Mouse (Mus musculus) hindbrain, embryonic 11.5 days (tissue): ENCODE measurements around the gene Cs. TPM values are rescaled to one million over a fixed set of nuclear protein-coding genes. Genes with fewer than 3 reads are reported as not detected.

Experiments used
- ATAC-seq: fragments of 200-750 bp; cut with Nextera tagmentation; 2 replicates; pipeline ENCODE4 v1.8.0; 2017; ENCODE audit warnings: mild to moderate bottlenecking, moderate TSS enrichment, moderate library complexity; ENCODE audit not compliant: low FRiP score
- DNase-seq: peaks from one replicate; pipeline ENCODE4 v3.0.0-alpha.2; 2015; ENCODE audit warnings: low spot score
- H3K27ac ChIP-seq: fragments of 300-500 bp; sonication (generic); 2 replicates; pipeline ENCODE4 v1.5.1; 2014; ENCODE audit warnings: mild to moderate bottlenecking, low read depth, low read length
- H3K27me3 ChIP-seq: fragments of 300-500 bp; sonication (generic); 2 replicates; pipeline ENCODE4 v1.6.1; 2014; ENCODE audit warnings: mild to moderate bottlenecking, low read length, moderate library complexity, mixed read lengths; ENCODE audit not compliant: control insufficient read depth, insufficient read depth
- H3K36me3 ChIP-seq: fragments of 300-500 bp; sonication (generic); 2 replicates; pipeline ENCODE4 v1.6.1; 2014; ENCODE audit warnings: mild to moderate bottlenecking, low read length, moderate library complexity, mixed read lengths; ENCODE audit not compliant: control insufficient read depth, insufficient read depth
- H3K4me1 ChIP-seq: fragments of 300-500 bp; sonication (generic); replicated peaks from 2 replicates; pipeline ENCODE4 v1.6.1; 2014; ENCODE audit warnings: low read length, mixed read lengths; ENCODE audit not compliant: control insufficient read depth, insufficient read depth
- H3K4me2 ChIP-seq: fragments of 300-500 bp; sonication (generic); replicated peaks from 2 replicates; pipeline ENCODE4 v1.6.1; 2014; ENCODE audit warnings: mild to moderate bottlenecking, low read depth, low read length
- H3K4me3 ChIP-seq: fragments of 300-500 bp; sonication (generic); 2 replicates; pipeline ENCODE4 v1.5.1; 2014; ENCODE audit warnings: low read depth, low read length
- H3K9ac ChIP-seq: fragments of 300-500 bp; sonication (generic); 2 replicates; pipeline ENCODE4 v1.6.1; 2014; ENCODE audit warnings: low read depth, low read length
- H3K9me3 ChIP-seq: fragments of 300-500 bp; sonication (generic); 2 replicates; pipeline ENCODE4 v1.6.1; 2016; ENCODE audit warnings: low read length; ENCODE audit not compliant: control insufficient read depth
- WGBS: fragments of 180-500 bp; shearing (Covaris S2); extraction: QIAGEN DNeasy Blood & Tissue Kit; methylation state at CpG from one replicate; pipeline ENCODE4 v1.1.7; 2014; 5-methylcytosine and 5-hydroxymethylcytosine counted together
- polyA plus RNA-seq: library from polyadenylated mRNA; unstranded; fragments of >200 nt; fragmentation: Nextera tagmentation; extraction: Ambion mirVana; gene quantifications from 2 replicates; pipeline ENCODE4 v1.2.1, GENCODE M21; 2014

The Cs gene
- polyA plus RNA-seq, 1 experiment from 2014 or later, result 242 TPM

GRCm38 (mm10) chr10:128382482-128382881 lies 44.9 kb downstream of the Cs start:
- Histone ChIP-seq H3K4me2 (no peak overlapping the region), H3K27me3 (no peaks in the 10 kb centered on the region), H3K27ac (no peak overlapping the region), H3K9me3 (no peaks in the 10 kb centered on the region), H3K9ac (no peak overlapping the region), H3K36me3 (peaks cover 18% of the 10 kb centered on the region), H3K4me1 (peaks cover 2% of the 10 kb centered on the region; the same call in 1 of the 2 replicates), H3K4me3 (no peak overlapping the region)
- DNase-seq, result no peak
- ATAC-seq, result no peak
- 86% methylated on average over 8 of the region's 8 CpGs for WGBS

- 93% methylated on average over 7 of the region's 7 CpGs for WGBS
- no peak for DNase-seq
- no peak overlapping the region for H3K4me2 ChIP-seq
- no peaks in the 10 kb centered on the region for H3K4me1 ChIP-seq
- no peaks in the 10 kb centered on the region for H3K27me3 ChIP-seq
- no peaks in the 10 kb centered on the region for H3K9me3 ChIP-seq
- no peak overlapping the region for H3K27ac ChIP-seq
- no peak overlapping the region for H3K9ac ChIP-seq
- H3K4me3 ChIP-seq, result no peak overlapping the region
- peaks cover 38% of the 10 kb centered on the region for H3K36me3 ChIP-seq
- 0 out of 2 replicates have a peak, but pooled peaks have one; percentile 25 for ATAC-seq
Measured at GRCm38 (mm10) chr10:128385902-128386301, 48.4 kb downstream of the Cs start.

GRCm38 (mm10) chr10:128388941-128389340 lies 51.4 kb downstream of the Cs start:
- Histone ChIP-seq H3K9ac (no peak overlapping the region), H3K27ac (no peak overlapping the region), H3K9me3 (no peaks in the 10 kb centered on the region), H3K4me2 (no peak overlapping the region), H3K36me3 (peaks cover 29% of the 10 kb centered on the region), H3K4me1 (no peaks in the 10 kb centered on the region), H3K27me3 (no peaks in the 10 kb centered on the region), H3K4me3 (no peak overlapping the region)
- WGBS, result 91% methylated on average over 14 of the region's 14 CpGs
- ATAC-seq (no peak), DNase-seq (no peak)

- no peak for DNase-seq
- H3K27me3 ChIP-seq, result no peaks in the 10 kb centered on the region
- no peak overlapping the region for H3K27ac ChIP-seq
- H3K36me3 ChIP-seq, result peaks cover 30% of the 10 kb centered on the region
- no peaks in the 10 kb centered on the region for H3K9me3 ChIP-seq
- ATAC-seq, result no peak
- WGBS, result 83% methylated on average over 6 of the region's 6 CpGs
- no peaks in the 10 kb centered on the region for H3K4me1 ChIP-seq
- H3K4me3 ChIP-seq, result no peak overlapping the region
- H3K4me2 ChIP-seq, result no peak overlapping the region
- no peak overlapping the region for H3K9ac ChIP-seq
Measured at GRCm38 (mm10) chr10:128389570-128389969, 52.0 kb downstream of the Cs start.

- no peaks in the 10 kb centered on the region; the same call in 1 of the 2 replicates for H3K4me1 ChIP-seq
Measured at GRCm38 (mm10) chr10:128390366-128390765, 52.8 kb downstream of the Cs start.

GRCm38 (mm10) chr10:128391850-128392249 lies 54.3 kb downstream of the Cs start:
- Histone ChIP-seq H3K4me2 (no peak overlapping the region), H3K9me3 (no peaks in the 10 kb centered on the region), H3K36me3 (peaks cover 30% of the 10 kb centered on the region), H3K4me3 (no peak overlapping the region), H3K9ac (no peak overlapping the region), H3K27me3 (no peaks in the 10 kb centered on the region), H3K4me1 (no peaks in the 10 kb centered on the region; the same call in 1 of the 2 replicates), H3K27ac (no peak overlapping the region)
- WGBS, result 82% methylated on average over 6 of the region's 6 CpGs
- DNase-seq (no peak), ATAC-seq (no peak)

More at GRCm38 (mm10) chr10:128390366-128390765, 52.8 kb downstream of the Cs start:
- Histone ChIP-seq H3K27ac (no peak overlapping the region), H3K9ac (no peak overlapping the region), H3K4me3 (no peak overlapping the region), H3K27me3 (no peaks in the 10 kb centered on the region), H3K9me3 (no peaks in the 10 kb centered on the region), H3K36me3 (peaks cover 30% of the 10 kb centered on the region), H3K4me2 (no peak overlapping the region)
- ATAC-seq (no peak), DNase-seq (no peak)
- 93% methylated on average over 12 of the region's 12 CpGs for WGBS

- DNase-seq (no peak), ATAC-seq (no peak)
- Histone ChIP-seq H3K4me1 (no peaks in the 10 kb centered on the region; the same call in 1 of the 2 replicates), H3K4me3 (no peak overlapping the region), H3K9ac (no peak overlapping the region), H3K9me3 (no peaks in the 10 kb centered on the region), H3K27me3 (no peaks in the 10 kb centered on the region), H3K27ac (no peak overlapping the region), H3K4me2 (no peak overlapping the region), H3K36me3 (0 out of 2 replicates have a peak, but pooled peaks cover 4% of the 10 kb centered on the region)
- 73% methylated on average over 11 of the region's 11 CpGs for WGBS
Measured at GRCm38 (mm10) chr10:128396017-128396673, 58.6 kb downstream of the Cs start.

- Histone ChIP-seq H3K4me2 (no peak overlapping the region), H3K4me1 (no peaks in the 10 kb centered on the region; the same call in 1 of the 2 replicates), H3K27ac (no peak overlapping the region), H3K9me3 (no peaks in the 10 kb centered on the region), H3K4me3 (no peak overlapping the region), H3K27me3 (no peaks in the 10 kb centered on the region), H3K36me3 (0 out of 2 replicates have a peak, but pooled peaks cover 2% of the 10 kb centered on the region), H3K9ac (no peak overlapping the region)
- 74% methylated on average over 10 of the region's 10 CpGs for WGBS
- ATAC-seq (no peak), DNase-seq (no peak)
Measured at GRCm38 (mm10) chr10:128396716-128397264, 59.3 kb downstream of the Cs start.

GRCm38 (mm10) chr10:128397466-128397865 lies 59.9 kb downstream of the Cs start:
- Histone ChIP-seq H3K27me3 (no peaks in the 10 kb centered on the region), H3K4me2 (no peak overlapping the region), H3K9ac (no peak overlapping the region), H3K9me3 (no peaks in the 10 kb centered on the region), H3K36me3 (0 out of 2 replicates have a peak, but pooled peaks cover 2% of the 10 kb centered on the region), H3K4me1 (no peaks in the 10 kb centered on the region; the same call in 1 of the 2 replicates), H3K4me3 (no peak overlapping the region), H3K27ac (no peak overlapping the region)
- 69% methylated on average over 7 of the region's 7 CpGs for WGBS
- ATAC-seq (peak; percentile 29), DNase-seq (no peak)
